ENCODE assay signal across 23 mouse cellular contexts in the genomic region with DNA sequence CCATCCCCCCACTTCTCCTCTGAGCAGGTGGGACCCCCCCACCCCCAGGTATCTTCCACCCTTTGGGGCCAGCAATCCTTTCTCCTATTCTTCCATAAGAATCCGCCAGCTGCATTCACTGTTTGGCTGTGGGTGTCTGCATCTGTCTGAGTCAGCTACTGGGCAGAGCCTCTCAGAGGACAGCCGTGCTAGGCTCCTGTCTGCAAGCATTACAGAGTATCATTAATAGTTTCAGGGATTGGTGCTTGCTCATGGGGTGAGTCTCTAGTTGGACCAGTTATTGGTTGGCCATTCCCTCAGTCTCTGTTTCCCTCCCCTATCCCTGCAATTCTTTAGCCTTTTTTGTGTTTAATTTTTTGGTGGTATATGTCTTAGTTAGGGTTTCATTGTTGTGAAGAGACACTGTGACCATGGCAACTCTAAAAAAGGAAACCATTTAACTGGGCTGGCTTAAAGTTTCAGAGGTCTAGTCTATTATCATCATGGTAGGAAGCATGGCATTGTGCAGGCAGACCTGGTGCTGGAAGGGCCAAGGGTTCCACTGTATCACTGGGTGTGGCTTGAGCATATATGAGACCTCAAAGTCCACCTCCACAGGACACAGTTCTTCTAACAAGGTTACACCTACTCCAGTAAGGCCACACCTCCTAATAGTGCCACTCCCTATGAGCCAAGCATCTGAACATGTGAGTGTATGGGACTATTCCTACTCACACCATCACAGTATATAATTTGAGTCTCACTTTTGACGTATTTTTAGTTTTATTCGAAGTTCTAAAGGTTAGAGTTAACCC. TPM values are rescaled to one million over a fixed set of nuclear protein-coding genes. Genes with fewer than 3 reads are reported as not detected.
A peak's percentile ranks its signal among the peaks of the same experiment; 100 is the strongest.
DNase-seq lines count a peak whose midpoint lies in the region; ATAC-seq and TF ChIP-seq lines count a peak whose summit lies in the region.
"Had no signal": no experiment of that assay in that cellular context is flagged by ENCODE, and none has a peak within 500 bp of the region (broad histone marks: within the 10 kb centered on the region; RNA-seq: fewer than 3 reads in every experiment).

No protein-coding gene starts in this region.

- peaks cover 42% of the 10 kb centered on the region for H3K4me1 ChIP-seq in liver, embryonic 13.5 days (replicated peaks)
- 0 out of 2 replicates have a peak, but pooled peaks cover 2% of the 10 kb centered on the region for H3K4me1 ChIP-seq in stomach, embryonic 15.5 days
- H3K4me1 ChIP-seq: neural tube, embryonic 12.5 days had no signal

- H3K27me3 ChIP-seq in liver, embryonic 13.5 days: no peaks in the 10 kb centered on the region
- H3K27me3 ChIP-seq in stomach, embryonic 15.5 days (replicated peaks): no peaks in the 10 kb centered on the region
- H3K27me3 ChIP-seq: CH12.LX; embryonic facial prominence, embryonic 12.5 days; heart, embryonic 15.5 days; hindbrain, embryonic 12.5 days; neural tube, embryonic 12.5 days; Patski had no signal

- intact Hi-C loops in gastrocnemius, adult 2 months (cut with DNase I): no loop called here
- intact Hi-C loops in gastrocnemius, postnatal 14 days (cut with DNase I; ENCODE audit: low total_unique reads): no loop called here

- H3K36me3 ChIP-seq in liver, embryonic 13.5 days: peaks cover 52% of the 10 kb centered on the region
- no peaks in the 10 kb centered on the region for H3K36me3 ChIP-seq in stomach, embryonic 15.5 days
- H3K36me3 ChIP-seq: embryonic facial prominence, embryonic 12.5 days; heart, embryonic 15.5 days; hindbrain, embryonic 12.5 days had no signal

- no peaks in the 10 kb centered on the region for H3K9me3 ChIP-seq in liver, embryonic 13.5 days (replicated peaks)
- no peaks in the 10 kb centered on the region for H3K9me3 ChIP-seq in stomach, embryonic 15.5 days
- H3K9me3 ChIP-seq: embryonic facial prominence, embryonic 12.5 days; forebrain, embryonic 10.5 days; heart, embryonic 15.5 days; hindbrain, embryonic 12.5 days; neural tube, embryonic 12.5 days had no signal

- peak overlapping the region; percentile 67 for H3K4me3 ChIP-seq in gastrocnemius, adult 2 months
- no peak overlapping the region for H3K4me3 ChIP-seq in liver, embryonic 13.5 days (replicated peaks)
- no peak overlapping the region for H3K4me3 ChIP-seq in stomach, embryonic 15.5 days (replicated peaks)
- H3K4me3 ChIP-seq: embryonic facial prominence, embryonic 12.5 days; forebrain, embryonic 10.5 days; heart, embryonic 15.5 days; hindbrain, embryonic 12.5 days; left cerebral cortex, adult 2 months; neural tube, embryonic 12.5 days had no signal

- no peak for TF ChIP-seq CTCF in gastrocnemius, adult 2 months (IDR thresholded peaks at IDR 0.05)

- peak overlapping the region; percentile 86 for H3K27ac ChIP-seq in gastrocnemius, adult 2 months
- no peak overlapping the region; the same call in 1 of the 2 replicates for H3K27ac ChIP-seq in liver, embryonic 13.5 days
- peak overlapping the region; percentile 48; the same call in 1 of the 2 replicates for H3K27ac ChIP-seq in stomach, embryonic 15.5 days
- H3K27ac ChIP-seq: embryonic facial prominence, embryonic 12.5 days; forebrain, embryonic 10.5 days; heart, embryonic 15.5 days; hindbrain, embryonic 12.5 days; left cerebral cortex, adult 2 months; neural tube, embryonic 12.5 days had no signal

- H3K4me2 ChIP-seq in liver, embryonic 13.5 days: no peak overlapping the region
- H3K4me2 ChIP-seq in stomach, embryonic 15.5 days: no peak overlapping the region
- H3K4me2 ChIP-seq: embryonic facial prominence, embryonic 12.5 days; heart, embryonic 15.5 days; hindbrain, embryonic 12.5 days; neural tube, embryonic 12.5 days had no signal

- 86% methylated on average over 4 of the region's 4 CpGs for WGBS in liver, embryonic 13.5 days (ENCODE audit: insufficient replicate concordance)
- WGBS in stomach, embryonic 15.5 days: 68% methylated on average over 4 of the region's 4 CpGs

- peak; percentile 35 for DNase-seq in gastrocnemius, adult 2 months
- DNase-seq in gastrocnemius, postnatal 14 days: no peak
- DNase-seq in liver, embryonic 13.5 days: no peak
- no peak for DNase-seq in ovary, postnatal 14 days (ENCODE audit: low spot score)
- no peak for DNase-seq in testis, postnatal 10 days (ENCODE audit: low spot score)
- DNase-seq: cerebellum, adult 11-12 months; heart, adult 18-20 months; kidney, adult 8-10 months; retina, postnatal 1 day; thymus, adult 2 months had no signal

- H3K9ac ChIP-seq in liver, embryonic 13.5 days: no peak overlapping the region
- H3K9ac ChIP-seq in stomach, embryonic 15.5 days: no peak overlapping the region
- H3K9ac ChIP-seq: embryonic facial prominence, embryonic 12.5 days; heart, embryonic 15.5 days; hindbrain, embryonic 12.5 days; neural tube, embryonic 12.5 days had no signal

- 0 out of 2 replicates have a peak, but pooled peaks have one; percentile 33 for ATAC-seq in erythroblast, adult 5-6 weeks (replicated peaks; ENCODE audit: low FRiP score, poor library complexity, severe bottlenecking)
- ATAC-seq in liver, embryonic 13.5 days (ENCODE audit: low read depth): peak; percentile 59; the same call in 1 of the 2 replicates
- peak; percentile 86 for ATAC-seq in stomach, embryonic 15.5 days (ENCODE audit: insufficient read depth, low FRiP score, low read depth)
- no peak for ATAC-seq in activated CD4-positive, CD25-positive, alpha-beta regulatory T cell, adult 4 months
- ATAC-seq: lung, postnatal 0 days; Patski had no signal

RNA-seq across cellular contexts. Expression of a gene that starts 15.6 kb away (rescaled TPM):
- total RNA-seq in gastrocnemius, adult 2 months (2021): 10 to 100 TPM; 19.9 to 34.9 TPM
- 10 to 100 TPM; 16.2 to 17.0 TPM for total RNA-seq in gastrocnemius, postnatal 14 days (2021)
- total RNA-seq in erythroblast, adult 5-6 weeks (2015; ENCODE audit: low replicate concordance): 37.7 and 41.6 TPM in 2 replicates
- total RNA-seq in erythroblast, adult 5-6 weeks (2017; ENCODE audit: low replicate concordance): 49.8 and 64.0 TPM in 2 replicates
- polyA plus RNA-seq in liver, embryonic 13.5 days (2015; fragmentation: Nextera tagmentation; extraction: Ambion mirVana): 10.9 and 11.8 TPM in 2 replicates
- 10.2 and 10.5 TPM in 2 replicates for polyA plus RNA-seq in stomach, embryonic 15.5 days (2015; fragmentation: Nextera tagmentation; extraction: Ambion mirVana)
- polyA plus RNA-seq in activated CD4-positive, CD25-positive, alpha-beta regulatory T cell, adult 4 months (2017; shearing (Covaris generic)): 10 to 100 TPM; 20.1 to 20.5 TPM

RNA-seq across cellular contexts. Expression of a gene that starts 57.9 kb away (rescaled TPM):
- total RNA-seq in gastrocnemius, adult 2 months (2021): not detected
- under 1 TPM in 1 of 2 experiments, not detected in 1; 0.33 TPM for total RNA-seq in gastrocnemius, postnatal 14 days (2021)
- total RNA-seq in erythroblast, adult 5-6 weeks (2015; ENCODE audit: low replicate concordance): not detected in 2 replicates
- total RNA-seq in erythroblast, adult 5-6 weeks (2017; ENCODE audit: low replicate concordance): not detected in 2 replicates
- polyA plus RNA-seq in liver, embryonic 13.5 days (2015; fragmentation: Nextera tagmentation; extraction: Ambion mirVana): 0.65 and 1.1 TPM in 2 replicates
- 6.2 and 8.0 TPM in 2 replicates for polyA plus RNA-seq in stomach, embryonic 15.5 days (2015; fragmentation: Nextera tagmentation; extraction: Ambion mirVana)
- polyA plus RNA-seq in activated CD4-positive, CD25-positive, alpha-beta regulatory T cell, adult 4 months (2017; shearing (Covaris generic)): 10 to 100 TPM; 23.8 to 28.8 TPM
- total RNA-seq: midbrain, postnatal 0 days had no signal
